Mouse (Mus musculus): ENCODE results near the gene Fbxo4.

GRCm38 (mm10) chr15:3984876-3985275 lies 5.5 kb upstream of the Fbxo4 start:
- TF ChIP-seq CTCF (IDR thresholded peaks at IDR 0.05) (no peak), EP300 (IDR thresholded peaks at IDR 0.05) (no peak)
